Mouse (Mus musculus): Measurements from ENCODE around the gene Apbb2.

DNA sequence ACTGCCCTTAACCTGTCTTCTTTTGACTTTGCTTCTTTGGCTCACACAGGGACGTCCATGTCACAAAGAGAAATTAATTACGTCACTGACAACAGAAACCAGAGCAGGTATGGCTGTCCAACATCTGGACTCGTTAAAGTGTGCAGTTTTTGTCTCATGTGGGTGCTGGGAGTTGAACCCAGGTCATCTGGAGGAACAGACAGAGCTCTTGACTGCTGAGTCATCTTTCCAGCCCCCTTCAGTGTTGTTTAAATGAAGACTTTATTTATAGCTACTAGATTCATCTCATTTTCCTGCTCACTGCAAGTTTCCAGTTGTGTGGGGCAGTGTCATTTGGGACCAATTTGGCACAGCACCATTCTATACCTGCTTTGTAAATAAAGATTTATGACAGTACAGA is 273.4 kb downstream of the Apbb2 start:
- TF ChIP-seq CTCF (IDR thresholded peaks at IDR 0.05) (no peak), EP300 (IDR thresholded peaks at IDR 0.05) (no peak)

Measured in lung, postnatal 0 days (tissue).